Mouse (Mus musculus) embryonic facial prominence, embryonic 14.5 days (tissue): ENCODE measurements at regions not wholly inside any gene's neighbourhood (a gene's known extent, or its start where the extent isn't known, plus 50 kb on each side); places are given as distances from the start of the nearest gene placed in this dataset.

Experiments used
- ATAC-seq: fragments of 200-750 bp; cut with Nextera tagmentation; 2 replicates; pipeline ENCODE4 v1.8.0; 2017; ENCODE audit warnings: low read depth, moderate number of reproducible peaks, moderate TSS enrichment
- DNase-seq: peaks from one replicate; pipeline ENCODE4 v3.0.0-alpha.2; 2015; ENCODE audit warnings: low spot score
- H3K27ac ChIP-seq: fragments of 300-500 bp; sonication (generic); replicated peaks from 2 replicates; pipeline ENCODE4 v1.5.1; 2014; ENCODE audit warnings: low read depth, mild to moderate bottlenecking, low read length, moderate library complexity
- H3K27me3 ChIP-seq: fragments of 300-500 bp; sonication (generic); replicated peaks from 2 replicates; pipeline ENCODE4 v1.6.1; 2014; ENCODE audit warnings: low read length; ENCODE audit not compliant: control insufficient read depth, insufficient read depth
- H3K36me3 ChIP-seq: fragments of 300-500 bp; sonication (generic); 2 replicates; pipeline ENCODE4 v1.6.1; 2014; ENCODE audit warnings: low read length, mixed read lengths; ENCODE audit not compliant: control insufficient read depth, insufficient read depth
- H3K4me1 ChIP-seq: fragments of 300-500 bp; sonication (generic); 2 replicates; pipeline ENCODE4 v1.6.1; 2014; ENCODE audit warnings: antibody characterized with exemption, low read length; ENCODE audit not compliant: control insufficient read depth, insufficient read depth
- H3K4me2 ChIP-seq: fragments of 300-500 bp; sonication (generic); 2 replicates; pipeline ENCODE4 v1.6.1; 2014; ENCODE audit warnings: low read depth, mild to moderate bottlenecking, low read length, moderate library complexity, mixed read lengths
- H3K4me3 ChIP-seq: fragments of 300-500 bp; sonication (generic); 2 replicates; pipeline ENCODE4 v1.5.1; 2014; ENCODE audit warnings: low read depth, mild to moderate bottlenecking, low read length
- H3K9ac ChIP-seq: fragments of 300-500 bp; sonication (generic); 2 replicates; pipeline ENCODE4 v1.6.1; 2014; ENCODE audit warnings: low read depth, mild to moderate bottlenecking, low read length, moderate library complexity, mixed read lengths
- H3K9me3 ChIP-seq: fragments of 300-500 bp; sonication (generic); 2 replicates; pipeline ENCODE4 v1.6.1; 2016; ENCODE audit warnings: low read length; ENCODE audit not compliant: control insufficient read depth
- WGBS: fragments of 180-500 bp; shearing (Covaris S2); extraction: QIAGEN DNeasy Blood & Tissue Kit; methylation state at CpG from one replicate; pipeline ENCODE4 v1.1.7; 2014; 5-methylcytosine and 5-hydroxymethylcytosine counted together

DNA sequence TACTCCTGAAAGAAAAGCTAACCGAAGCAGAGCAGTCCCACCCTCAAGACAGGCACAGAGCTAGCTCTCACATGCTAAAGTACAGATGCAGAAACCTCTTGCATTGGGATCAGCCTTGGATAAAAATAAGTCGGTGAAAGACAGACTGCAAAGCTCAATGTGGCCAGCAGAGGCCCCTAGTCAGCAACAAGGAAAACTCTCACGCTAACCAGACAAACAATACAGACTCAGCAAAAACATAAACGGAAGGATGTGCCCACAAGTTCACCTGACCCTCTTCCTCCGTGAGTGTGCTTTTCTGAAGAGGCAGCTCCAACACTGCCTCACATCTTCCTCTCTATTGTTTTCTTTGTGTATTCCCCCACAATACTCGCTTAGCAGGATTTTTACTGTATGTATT, 77.8 kb downstream of the Rpia start:
- DNase-seq (peak; percentile 62), ATAC-seq (peak; percentile 44)
- Histone ChIP-seq H3K27me3 (no peaks in the 10 kb centered on the region), H3K27ac (no peak overlapping the region), H3K4me3 (no peak overlapping the region), H3K36me3 (no peaks in the 10 kb centered on the region), H3K4me2 (peak overlapping the region; percentile 41), H3K9me3 (no peaks in the 10 kb centered on the region), H3K4me1 (no peaks in the 10 kb centered on the region), H3K9ac (no peak overlapping the region)
- 16% methylated on average over 6 of the region's 6 CpGs for WGBS

DNA sequence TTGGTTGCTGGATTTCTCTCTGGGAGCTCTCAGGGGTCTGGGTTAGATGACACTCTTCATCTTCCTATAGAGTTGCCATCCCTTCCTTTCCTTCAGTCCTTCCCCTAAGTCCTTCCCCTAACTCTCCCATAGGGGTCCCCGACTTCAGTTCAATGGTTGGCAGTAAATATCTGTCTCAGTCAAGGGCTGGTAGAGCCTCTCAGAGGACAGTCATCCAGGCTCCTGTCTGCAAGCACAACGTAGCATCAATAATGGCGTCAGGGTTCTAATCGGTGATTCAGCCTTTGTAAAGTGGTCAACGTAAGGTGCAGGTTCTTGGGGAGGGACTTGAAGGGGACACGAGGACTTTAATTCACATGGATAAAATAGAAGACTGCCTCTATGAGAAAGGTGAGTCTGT, 78.4 kb downstream of the Rpia start:
- WGBS, result 78% methylated on average over 6 of the region's 6 CpGs
- Histone ChIP-seq H3K36me3 (no peaks in the 10 kb centered on the region), H3K4me2 (no peak overlapping the region), H3K27ac (no peak overlapping the region), H3K27me3 (no peaks in the 10 kb centered on the region), H3K4me3 (no peak overlapping the region), H3K4me1 (no peaks in the 10 kb centered on the region), H3K9ac (no peak overlapping the region), H3K9me3 (no peaks in the 10 kb centered on the region)
- ATAC-seq, result no peak
- DNase-seq, result no peak

DNA sequence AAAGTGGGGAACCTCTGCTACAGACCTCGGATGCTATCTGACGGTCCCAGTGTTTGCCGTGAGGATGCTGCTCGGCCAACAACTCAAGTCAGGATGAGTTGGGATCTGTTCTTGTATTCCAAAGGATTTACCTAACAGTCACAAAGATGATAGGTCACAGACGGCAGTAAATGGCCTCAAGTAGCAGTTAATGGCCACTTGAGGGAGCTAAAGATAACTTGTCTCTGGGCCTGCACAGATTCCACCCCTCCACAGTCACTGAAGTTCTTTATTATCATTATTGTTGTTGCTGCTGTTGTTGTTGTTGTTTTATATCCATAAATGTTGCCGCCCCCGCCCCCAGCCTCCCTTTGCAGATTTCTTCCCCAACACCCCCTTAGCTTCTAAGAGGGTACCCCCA, 78.9 kb downstream of the Rpia start:
- 42% methylated on average over 7 of the region's 7 CpGs for WGBS

GRCm38 (mm10) chr6:70709338-70710055, 82.5 kb downstream of the Rpia start:
- Histone ChIP-seq H3K9ac (no peak overlapping the region), H3K27me3 (no peaks in the 10 kb centered on the region), H3K4me3 (no peak overlapping the region), H3K36me3 (no peaks in the 10 kb centered on the region), H3K4me1 (no peaks in the 10 kb centered on the region), H3K27ac (no peak overlapping the region), H3K4me2 (no peak overlapping the region), H3K9me3 (no peaks in the 10 kb centered on the region)
- ATAC-seq (peak; percentile 72; the same call in 1 of the 2 replicates), DNase-seq (peak; percentile 59)
- 22% methylated on average over 7 of the region's 7 CpGs for WGBS

More for the DNA sequence above, 78.9 kb downstream of the Rpia start:
- no peaks in the 10 kb centered on the region for H3K4me1 ChIP-seq
- no peaks in the 10 kb centered on the region for H3K9me3 ChIP-seq
- no peak for ATAC-seq
- no peaks in the 10 kb centered on the region for H3K27me3 ChIP-seq
- no peak overlapping the region for H3K4me2 ChIP-seq
- peak; percentile 21 for DNase-seq
- no peak overlapping the region for H3K27ac ChIP-seq
- H3K9ac ChIP-seq, result no peak overlapping the region
- no peak overlapping the region for H3K4me3 ChIP-seq
- no peaks in the 10 kb centered on the region for H3K36me3 ChIP-seq

DNA sequence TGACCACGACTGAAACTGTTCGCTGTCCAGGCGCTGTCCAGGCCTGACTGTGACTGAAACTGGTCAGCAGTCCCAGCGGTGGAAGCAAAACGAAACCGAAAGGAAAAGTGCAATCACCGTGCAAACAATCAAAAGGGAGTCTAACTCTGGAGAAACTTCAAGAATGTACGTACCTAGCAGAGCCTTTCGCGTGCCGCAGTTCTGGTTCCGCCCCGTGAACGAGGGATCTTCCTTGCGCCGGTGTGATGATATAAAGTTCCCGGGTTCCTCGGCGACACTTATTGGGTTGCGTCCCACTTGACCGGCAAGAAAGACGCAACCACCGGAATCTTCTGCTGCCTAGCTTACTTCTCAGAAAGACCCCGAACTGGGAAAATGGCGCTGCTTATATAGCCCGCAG, 96.4 kb downstream of the Rpia start:
- 98% methylated on average over 26 of the region's 26 CpGs for WGBS
- H3K36me3 ChIP-seq, result no peaks in the 10 kb centered on the region

More for the DNA sequence above, 96.4 kb downstream of the Rpia start:
- no peak overlapping the region for H3K27ac ChIP-seq
- ATAC-seq (no peak), DNase-seq (no peak)
- H3K4me1 ChIP-seq, result no peaks in the 10 kb centered on the region
- no peak overlapping the region for H3K4me2 ChIP-seq
- H3K9me3 ChIP-seq, result no peaks in the 10 kb centered on the region
- no peak overlapping the region for H3K9ac ChIP-seq
- no peak overlapping the region for H3K4me3 ChIP-seq
- no peaks in the 10 kb centered on the region for H3K27me3 ChIP-seq
